ENCODE assay signal across 11 mouse cellular contexts in the genomic region with DNA sequence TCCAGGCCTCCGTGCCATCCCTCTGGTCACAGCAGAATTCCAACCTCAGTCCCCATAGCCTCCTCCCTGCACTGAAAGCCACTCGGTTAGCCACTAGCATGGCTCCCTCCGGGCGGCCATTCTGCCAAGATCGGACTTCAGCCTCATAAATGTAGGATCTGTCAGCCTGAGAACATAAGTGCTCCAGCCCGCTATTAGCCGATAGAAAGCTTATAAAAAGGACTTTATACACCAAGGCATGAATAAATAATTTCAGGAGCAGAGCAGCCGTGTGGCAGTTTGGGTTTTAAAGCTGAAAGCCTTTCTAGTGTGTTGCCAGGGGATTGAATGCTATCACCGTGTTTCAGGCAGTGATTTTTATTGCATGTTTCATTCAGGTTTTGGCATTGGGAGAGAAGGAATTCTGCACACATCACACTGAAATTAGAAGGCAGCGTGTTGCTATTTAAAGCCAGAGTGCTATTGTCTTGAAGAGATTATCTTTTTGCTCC.
DNase-seq lines count a peak whose midpoint lies in the region; ATAC-seq and TF ChIP-seq lines count a peak whose summit lies in the region.
"Had no signal": no experiment of that assay in that cellular context is flagged by ENCODE, and none has a peak within 500 bp of the region (broad histone marks: within the 10 kb centered on the region; RNA-seq: fewer than 3 reads in every experiment).

No protein-coding gene starts in this region.

- no peak overlapping the region for H3K4me3 ChIP-seq in midbrain, embryonic 12.5 days
- H3K4me3 ChIP-seq in midbrain, embryonic 11.5 days (ENCODE audit: low read depth, low read length) = no peak overlapping the region
- H3K4me3 ChIP-seq in hindbrain, embryonic 16.5 days (ENCODE audit: low read length) = no peak overlapping the region
- H3K4me3 ChIP-seq in olfactory bulb, adult 2 months (ENCODE audit: insufficient read depth, low read depth, low read length) = no peak overlapping the region

- H3K27ac ChIP-seq in midbrain, embryonic 12.5 days (replicated peaks) = peak overlapping the region; percentile 70
- no peak overlapping the region for H3K27ac ChIP-seq in midbrain, embryonic 11.5 days (ENCODE audit: low read depth, low read length)
- peak overlapping the region; percentile 48 for H3K27ac ChIP-seq in hindbrain, embryonic 16.5 days (ENCODE audit: low read depth, low read length)
- peak overlapping the region; percentile 0; the same call in 1 of the 2 replicates for H3K27ac ChIP-seq in olfactory bulb, adult 2 months (ENCODE audit: insufficient read depth, low read depth, low read length)

- TF ChIP-seq CTCF in olfactory bulb, adult 2 months (IDR thresholded peaks at IDR 0.05; ENCODE audit: insufficient read depth, low read depth, low read length) = no peak

- H3K9ac ChIP-seq in midbrain, embryonic 12.5 days (replicated peaks) = no peak overlapping the region
- H3K9ac ChIP-seq in midbrain, embryonic 11.5 days (ENCODE audit: low read length) = no peak overlapping the region
- H3K9ac ChIP-seq in hindbrain, embryonic 16.5 days (ENCODE audit: low read depth, low read length) = no peak overlapping the region
- H3K9ac ChIP-seq: liver, postnatal 0 days had no signal

- 0 out of 2 replicates have a peak, but pooled peaks have one; percentile 16 for ATAC-seq in frontal cortex, adult (ENCODE audit: low TSS enrichment)
- ATAC-seq in midbrain, embryonic 12.5 days (ENCODE audit: low FRiP score, low read depth) = peak; percentile 44; the same call in 1 of the 2 replicates
- ATAC-seq in midbrain, embryonic 11.5 days (ENCODE audit: low FRiP score) = no peak
- peak; percentile 50; the same call in 1 of the 2 replicates for ATAC-seq in hindbrain, embryonic 16.5 days
- ATAC-seq: liver, postnatal 0 days had no signal

- H3K4me1 ChIP-seq in midbrain, embryonic 12.5 days = peaks cover 12% of the 10 kb centered on the region
- no peaks in the 10 kb centered on the region for H3K4me1 ChIP-seq in midbrain, embryonic 11.5 days (ENCODE audit: control insufficient read depth, insufficient read depth, low read length)
- H3K4me1 ChIP-seq in hindbrain, embryonic 16.5 days (ENCODE audit: control insufficient read depth, insufficient read depth, low read depth, low read length) = peaks cover 6% of the 10 kb centered on the region; the same call in 1 of the 2 replicates
- H3K4me1 ChIP-seq in olfactory bulb, adult 2 months (ENCODE audit: control insufficient read depth, insufficient read depth, low read length) = peaks cover 3% of the 10 kb centered on the region

- H3K4me2 ChIP-seq in midbrain, embryonic 12.5 days (replicated peaks) = no peak overlapping the region
- H3K4me2 ChIP-seq in midbrain, embryonic 11.5 days = no peak overlapping the region
- peak overlapping the region; percentile 10; the same call in 1 of the 2 replicates for H3K4me2 ChIP-seq in hindbrain, embryonic 16.5 days (ENCODE audit: low read length)

- 60% methylated on average over 10 of the region's 10 CpGs for whole genome bisulfite sequencing in midbrain, embryonic 12.5 days
- WGBS in midbrain, embryonic 11.5 days = 74% methylated on average over 10 of the region's 10 CpGs
- WGBS in hindbrain, embryonic 16.5 days = 36% methylated on average over 10 of the region's 10 CpGs
- WGBS in olfactory bulb, adult 2 months = 23% methylated on average over 10 of the region's 10 CpGs

- 0 out of 2 replicates have a peak, but pooled peaks cover 4% of the 10 kb centered on the region for H3K27me3 ChIP-seq in midbrain, embryonic 12.5 days
- H3K27me3 ChIP-seq in midbrain, embryonic 11.5 days (ENCODE audit: control insufficient read depth, insufficient read depth, low read length) = no peaks in the 10 kb centered on the region
- no peaks in the 10 kb centered on the region for H3K27me3 ChIP-seq in hindbrain, embryonic 16.5 days (replicated peaks; ENCODE audit: control insufficient read depth, insufficient read depth, low read length)

- no peak for TF ChIP-seq POLR2A in olfactory bulb, adult 2 months (IDR thresholded peaks at IDR 0.05; ENCODE audit: insufficient read depth, low read depth, low read length)

- no peaks in the 10 kb centered on the region for H3K9me3 ChIP-seq in midbrain, embryonic 12.5 days
- no peaks in the 10 kb centered on the region for H3K9me3 ChIP-seq in midbrain, embryonic 11.5 days (ENCODE audit: control insufficient read depth, low read length)
- H3K9me3 ChIP-seq in hindbrain, embryonic 16.5 days (ENCODE audit: control insufficient read depth, low read length) = no peaks in the 10 kb centered on the region

- DNase-seq in frontal cortex, postnatal 14 days (ENCODE audit: low spot score in 2 of 2) = no peak
- DNase-seq in midbrain, embryonic 11.5 days (ENCODE audit: low spot score, missing footprints) = no peak
- DNase-seq in spleen, postnatal 36 days (ENCODE audit: low spot score in 2 of 2) = no peak
- no peak for DNase-seq in adrenal gland, postnatal 10 days
- DNase-seq: gastrocnemius, postnatal 14 days; kidney, postnatal 25 days; liver, postnatal 0 days had no signal

- no peaks in the 10 kb centered on the region for H3K36me3 ChIP-seq in midbrain, embryonic 12.5 days
- no peaks in the 10 kb centered on the region for H3K36me3 ChIP-seq in midbrain, embryonic 11.5 days (ENCODE audit: control insufficient read depth, insufficient read depth, low read length)
- H3K36me3 ChIP-seq in hindbrain, embryonic 16.5 days (ENCODE audit: control insufficient read depth, insufficient read depth, low read length) = no peaks in the 10 kb centered on the region
